Mouse (Mus musculus): ENCODE results near the gene Dhrs2.

Dhrs2 gene

GRCm38 (mm10) chr14:55221707-55222106 lies at the start of gene Dhrs2:
TSS of gene Dhrs2 (plus strand) at chr14:55222007.
- no peak for DNase-seq

GRCm38 (mm10) chr14:55174164-55174563 lies 47.6 kb upstream of the Dhrs2 start:
- no peak for DNase-seq

GRCm38 (mm10) chr14:55177274-55177673 lies 44.5 kb upstream of the Dhrs2 start:
- DNase-seq: peak; percentile 81

GRCm38 (mm10) chr14:55180951-55181350 lies 40.9 kb upstream of the Dhrs2 start:
- DNase-seq: no peak

- no peak for DNase-seq
Observed at GRCm38 (mm10) chr14:55183231-55183630, 38.6 kb upstream of the Dhrs2 start.

- no peak for DNase-seq
Observed at GRCm38 (mm10) chr14:55184640-55185145, 37.1 kb upstream of the Dhrs2 start.

- no peak for DNase-seq
Observed at GRCm38 (mm10) chr14:55188491-55188890, 33.3 kb upstream of the Dhrs2 start.

GRCm38 (mm10) chr14:55189351-55189769 lies 32.4 kb upstream of the Dhrs2 start:
- no peak for DNase-seq

- DNase-seq: no peak
Observed at GRCm38 (mm10) chr14:55193354-55193753, 28.5 kb upstream of the Dhrs2 start.

GRCm38 (mm10) chr14:55193876-55194635 lies 27.8 kb upstream of the Dhrs2 start:
- DNase-seq: no peak

- no peak for DNase-seq
Observed at GRCm38 (mm10) chr14:55194786-55195185, 27.0 kb upstream of the Dhrs2 start.

- no peak for DNase-seq
Observed at GRCm38 (mm10) chr14:55197121-55197520, 24.7 kb upstream of the Dhrs2 start.

- DNase-seq: no peak
Observed at GRCm38 (mm10) chr14:55198187-55198586, 23.6 kb upstream of the Dhrs2 start.

- DNase-seq: no peak
Observed at GRCm38 (mm10) chr14:55204544-55204943, 17.3 kb upstream of the Dhrs2 start.

- no peak for DNase-seq
Observed at GRCm38 (mm10) chr14:55205045-55205750, 16.6 kb upstream of the Dhrs2 start.

- DNase-seq: no peak
Observed at GRCm38 (mm10) chr14:55208306-55208705, 13.5 kb upstream of the Dhrs2 start.

- DNase-seq: peak; percentile 34
Observed at GRCm38 (mm10) chr14:55213621-55214020, 8.2 kb upstream of the Dhrs2 start.

GRCm38 (mm10) chr14:55214507-55214906 lies 7.3 kb upstream of the Dhrs2 start:
- peak; percentile 67 for DNase-seq

- peak; percentile 18 for DNase-seq
Observed at GRCm38 (mm10) chr14:55223172-55223571, 1.4 kb downstream of the Dhrs2 start.

- no peak for DNase-seq
Observed at GRCm38 (mm10) chr14:55234639-55235038, 12.8 kb downstream of the Dhrs2 start.

GRCm38 (mm10) chr14:55236685-55237084 lies 14.9 kb downstream of the Dhrs2 start:
- no peak for DNase-seq

- DNase-seq: peak; percentile 70
Observed at GRCm38 (mm10) chr14:55242664-55243063, 20.9 kb downstream of the Dhrs2 start.

- no peak for DNase-seq
Observed at GRCm38 (mm10) chr14:55247181-55247580, 25.4 kb downstream of the Dhrs2 start.

GRCm38 (mm10) chr14:55248284-55248683 lies 26.5 kb downstream of the Dhrs2 start:
- DNase-seq: no peak

Data from cerebellum, adult 9-10 months (tissue).